Mouse (Mus musculus) midbrain, embryonic 11.5 days (tissue): ENCODE results near the gene Scml4. TPM values are rescaled to one million over a fixed set of nuclear protein-coding genes. Genes with fewer than 3 reads are reported as not detected.

Experiments used
- ATAC-seq: fragments of 200-750 bp; cut with Nextera tagmentation; 2 replicates; pipeline ENCODE4 v1.8.0; 2017; ENCODE audit warnings: moderate TSS enrichment, moderate library complexity; ENCODE audit not compliant: low FRiP score
- DNase-seq: peaks from one replicate; pipeline ENCODE4 v3.0.0; 2015; ENCODE audit warnings: low spot score; ENCODE audit errors: missing footprints
- H3K27ac ChIP-seq: fragments of 300-500 bp; sonication (generic); 2 replicates; pipeline ENCODE4 v1.5.1; 2014; ENCODE audit warnings: low read depth, low read length
- H3K27me3 ChIP-seq: fragments of 300-500 bp; sonication (generic); 2 replicates; pipeline ENCODE4 v1.6.1; 2014; ENCODE audit warnings: mild to moderate bottlenecking, low read length, moderate library complexity, mixed read lengths; ENCODE audit not compliant: control insufficient read depth, insufficient read depth
- H3K36me3 ChIP-seq: fragments of 300-500 bp; sonication (generic); 2 replicates; pipeline ENCODE4 v1.6.1; 2014; ENCODE audit warnings: mild to moderate bottlenecking, low read length, moderate library complexity, mixed read lengths; ENCODE audit not compliant: control insufficient read depth, insufficient read depth
- H3K4me1 ChIP-seq: fragments of 300-500 bp; sonication (generic); 2 replicates; pipeline ENCODE4 v1.6.1; 2014; ENCODE audit warnings: low read length; ENCODE audit not compliant: control insufficient read depth, insufficient read depth
- H3K4me2 ChIP-seq: fragments of 300-500 bp; sonication (generic); 2 replicates; pipeline ENCODE4 v1.6.1; 2014; ENCODE audit warnings: mild to moderate bottlenecking, moderate library complexity
- H3K4me3 ChIP-seq: fragments of 300-500 bp; sonication (generic); 2 replicates; pipeline ENCODE4 v1.5.1; 2014; ENCODE audit warnings: low read depth, low read length
- H3K9ac ChIP-seq: fragments of 300-500 bp; sonication (generic); 2 replicates; pipeline ENCODE4 v1.6.1; 2014; ENCODE audit warnings: low read length
- H3K9me3 ChIP-seq: fragments of 300-500 bp; sonication (generic); 2 replicates; pipeline ENCODE4 v1.6.1; 2016; ENCODE audit warnings: low read length; ENCODE audit not compliant: control insufficient read depth
- WGBS: fragments of 180-500 bp; shearing (Covaris S2); extraction: QIAGEN DNeasy Blood & Tissue Kit; methylation state at CpG from one replicate; pipeline ENCODE4 v1.1.7; 2014; 5-methylcytosine and 5-hydroxymethylcytosine counted together
- polyA plus RNA-seq: library from polyadenylated mRNA; unstranded; fragments of >200 nt; fragmentation: Nextera tagmentation; extraction: Ambion mirVana; gene quantifications from 2 replicates; pipeline ENCODE4 v1.2.1, GENCODE M21; 2014

Scml4 gene
- polyA plus RNA-seq, 1 experiment from 2014 or later, result 1.1 TPM

DNA sequence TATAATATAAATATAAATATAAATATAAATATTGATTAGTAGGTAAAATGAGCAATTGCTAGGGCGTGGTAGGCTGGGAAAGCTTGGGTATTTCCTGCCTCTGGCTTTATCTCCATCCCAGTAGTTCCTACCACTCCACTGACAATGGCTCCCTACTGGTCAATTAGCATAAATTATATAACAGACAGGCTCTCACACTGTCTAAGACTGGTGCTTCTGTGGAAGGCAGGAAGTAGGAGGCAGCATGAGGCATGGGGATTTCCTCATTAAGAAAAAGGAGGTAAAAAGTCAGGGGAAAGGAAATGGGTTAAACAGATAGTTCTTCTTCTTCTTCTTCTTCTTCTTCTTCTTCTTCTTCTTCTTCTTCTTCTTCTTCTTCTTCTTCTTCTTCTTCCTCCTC is 48.4 kb downstream of the Scml4 start:
- ATAC-seq (no peak), DNase-seq (no peak)
- WGBS, result 70% methylated on average over 1 of the region's 1 CpGs
- Histone ChIP-seq H3K4me1 (no peaks in the 10 kb centered on the region), H3K4me3 (no peak overlapping the region), H3K9me3 (no peaks in the 10 kb centered on the region), H3K4me2 (no peak overlapping the region), H3K27me3 (no peaks in the 10 kb centered on the region), H3K9ac (no peak overlapping the region), H3K27ac (no peak overlapping the region), H3K36me3 (no peaks in the 10 kb centered on the region)

GRCm38 (mm10) chr10:42910567-42910966 is 50.4 kb downstream of the Scml4 start:
- Histone ChIP-seq H3K27ac (no peak overlapping the region), H3K4me2 (no peak overlapping the region), H3K36me3 (no peaks in the 10 kb centered on the region), H3K9me3 (no peaks in the 10 kb centered on the region), H3K4me1 (no peaks in the 10 kb centered on the region), H3K9ac (no peak overlapping the region), H3K4me3 (no peak overlapping the region), H3K27me3 (no peaks in the 10 kb centered on the region)
- ATAC-seq (no peak), DNase-seq (no peak)
- 66% methylated on average over 4 of the region's 4 CpGs for WGBS

GRCm38 (mm10) chr10:42912056-42912455 is 51.9 kb downstream of the Scml4 start:
- no peak overlapping the region for H3K9ac ChIP-seq
- ATAC-seq (no peak), DNase-seq (no peak)
- H3K4me3 ChIP-seq, result no peak overlapping the region
- H3K4me1 ChIP-seq, result no peaks in the 10 kb centered on the region
- no peaks in the 10 kb centered on the region for H3K9me3 ChIP-seq
- 88% methylated on average over 10 of the region's 10 CpGs for WGBS
- no peaks in the 10 kb centered on the region for H3K36me3 ChIP-seq
- H3K27ac ChIP-seq, result no peak overlapping the region
- H3K27me3 ChIP-seq, result no peaks in the 10 kb centered on the region
- no peak overlapping the region for H3K4me2 ChIP-seq

GRCm38 (mm10) chr10:42913196-42913595 is 53.0 kb downstream of the Scml4 start:
- ATAC-seq, result no peak

GRCm38 (mm10) chr10:42914146-42914545 is 54.0 kb downstream of the Scml4 start:
- DNase-seq (no peak), ATAC-seq (no peak)
- WGBS, result 55% methylated on average over 6 of the region's 6 CpGs
- Histone ChIP-seq H3K9ac (no peak overlapping the region), H3K4me3 (no peak overlapping the region), H3K4me2 (no peak overlapping the region), H3K27me3 (no peaks in the 10 kb centered on the region), H3K36me3 (no peaks in the 10 kb centered on the region), H3K27ac (no peak overlapping the region), H3K9me3 (no peaks in the 10 kb centered on the region), H3K4me1 (no peaks in the 10 kb centered on the region)

More at GRCm38 (mm10) chr10:42913196-42913595, 53.0 kb downstream of the Scml4 start:
- H3K4me1 ChIP-seq, result no peaks in the 10 kb centered on the region
- H3K9me3 ChIP-seq, result no peaks in the 10 kb centered on the region
- no peaks in the 10 kb centered on the region for H3K36me3 ChIP-seq
- no peak overlapping the region for H3K27ac ChIP-seq
- H3K27me3 ChIP-seq, result no peaks in the 10 kb centered on the region
- H3K4me3 ChIP-seq, result no peak overlapping the region
- 53% methylated on average over 4 of the region's 4 CpGs for WGBS
- no peak for DNase-seq
- H3K4me2 ChIP-seq, result no peak overlapping the region
- H3K9ac ChIP-seq, result no peak overlapping the region

DNA sequence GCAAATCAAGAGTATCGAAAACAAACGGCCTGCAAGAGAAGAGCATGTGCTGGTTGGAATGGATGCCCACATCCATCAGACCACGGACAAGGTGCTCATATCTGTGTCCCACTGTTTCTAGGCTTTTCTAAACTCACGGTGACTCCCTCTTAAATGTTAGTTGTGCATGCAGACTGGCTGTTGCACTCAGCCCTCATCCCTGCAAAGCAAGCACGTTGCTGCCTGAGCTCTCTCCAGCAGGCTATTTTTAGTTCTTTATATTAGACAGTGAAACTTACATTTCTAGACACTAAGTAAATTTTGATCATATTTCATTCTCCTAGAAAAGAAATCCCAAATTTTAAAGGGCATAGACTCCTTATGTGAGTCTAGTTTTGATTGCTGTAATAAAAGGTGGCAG is 57.2 kb downstream of the Scml4 start:
- Histone ChIP-seq H3K4me3 (no peak overlapping the region), H3K4me2 (no peak overlapping the region), H3K9me3 (no peaks in the 10 kb centered on the region), H3K4me1 (no peaks in the 10 kb centered on the region), H3K9ac (no peak overlapping the region), H3K27ac (no peak overlapping the region), H3K36me3 (no peaks in the 10 kb centered on the region), H3K27me3 (no peaks in the 10 kb centered on the region)
- DNase-seq (no peak), ATAC-seq (no peak)
- WGBS, result 88% methylated on average over 5 of the region's 5 CpGs

DNA sequence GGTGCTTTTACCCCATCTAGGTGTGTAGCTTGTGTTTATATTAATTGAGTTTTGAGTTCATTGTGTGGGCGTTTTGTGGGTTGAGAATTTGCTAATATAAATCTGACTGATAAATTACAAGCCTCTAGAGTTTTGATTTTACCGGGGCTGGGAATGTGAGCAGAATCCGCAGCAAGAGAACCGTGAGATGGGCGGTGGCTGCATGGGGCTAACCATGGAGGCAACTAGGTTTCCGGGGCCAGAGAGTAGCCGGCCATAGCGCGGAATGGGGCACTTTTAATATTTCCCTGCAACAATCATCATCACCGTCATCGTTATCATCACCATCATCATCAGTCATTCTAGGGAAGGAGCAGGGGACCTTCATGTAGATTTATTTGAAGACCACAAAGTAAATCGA is 59.6 kb downstream of the Scml4 start:
- 95% methylated on average over 12 of the region's 12 CpGs for WGBS
- Histone ChIP-seq H3K27ac (no peak overlapping the region), H3K36me3 (no peaks in the 10 kb centered on the region), H3K4me1 (no peaks in the 10 kb centered on the region), H3K9ac (no peak overlapping the region), H3K4me2 (no peak overlapping the region), H3K9me3 (peaks cover 4% of the 10 kb centered on the region; the same call in 1 of the 2 replicates), H3K4me3 (no peak overlapping the region), H3K27me3 (no peaks in the 10 kb centered on the region)
- ATAC-seq, result no peak
- DNase-seq, result no peak

GRCm38 (mm10) chr10:42925103-42925866 is 65.1 kb downstream of the Scml4 start:
- H3K27ac ChIP-seq, result no peak overlapping the region
- H3K36me3 ChIP-seq, result no peaks in the 10 kb centered on the region
- H3K27me3 ChIP-seq, result no peaks in the 10 kb centered on the region
- ATAC-seq, result no peak
- DNase-seq, result no peak
- 77% methylated on average over 22 of the region's 22 CpGs for WGBS
- no peak overlapping the region for H3K9ac ChIP-seq
- no peak overlapping the region for H3K4me3 ChIP-seq
- no peaks in the 10 kb centered on the region for H3K4me1 ChIP-seq
- H3K4me2 ChIP-seq, result no peak overlapping the region
- peaks cover 4% of the 10 kb centered on the region; the same call in 1 of the 2 replicates for H3K9me3 ChIP-seq

GRCm38 (mm10) chr10:42930121-42930650 is 70.0 kb downstream of the Scml4 start:
- Histone ChIP-seq H3K27ac (no peak overlapping the region), H3K36me3 (no peaks in the 10 kb centered on the region), H3K4me3 (no peak overlapping the region), H3K9me3 (no peaks in the 10 kb centered on the region), H3K27me3 (no peaks in the 10 kb centered on the region), H3K9ac (no peak overlapping the region), H3K4me2 (no peak overlapping the region), H3K4me1 (no peaks in the 10 kb centered on the region)
- ATAC-seq, result no peak
- no peak for DNase-seq
- WGBS, result 87% methylated on average over 23 of the region's 23 CpGs
